Comparison of ENCODE assay signal across 17 mouse cellular contexts in genomic region chr5:20843405-20843804, GRCm38 (mm10).
"Had no signal": no experiment of that assay in that cellular context is flagged by ENCODE, and none has a peak within 500 bp of the region (broad histone marks: within the 10 kb centered on the region; RNA-seq: fewer than 3 reads in every experiment).

No protein-coding gene starts in this region.

- H3K9ac ChIP-seq: lung, embryonic 15.5 days; midbrain, embryonic 13.5 days; midbrain, embryonic 15.5 days; neural tube, embryonic 12.5 days; stomach, embryonic 15.5 days had no signal

- H3K4me2 ChIP-seq: lung, embryonic 15.5 days; midbrain, embryonic 11.5 days; midbrain, embryonic 13.5 days; midbrain, embryonic 15.5 days; neural tube, embryonic 12.5 days; stomach, embryonic 15.5 days had no signal

- H3K36me3 ChIP-seq: lung, embryonic 15.5 days; midbrain, embryonic 13.5 days; midbrain, embryonic 15.5 days; neural tube, embryonic 12.5 days; stomach, embryonic 15.5 days had no signal

- H3K4me3 ChIP-seq: lung, embryonic 15.5 days; megakaryocyte, embryonic 14.5 days; midbrain, embryonic 13.5 days; midbrain, embryonic 15.5 days; neural tube, embryonic 12.5 days; stomach, embryonic 15.5 days had no signal

- ATAC-seq: lung, postnatal 0 days; midbrain, embryonic 13.5 days; midbrain, embryonic 15.5 days had no signal

- H3K9me3 ChIP-seq: lung, embryonic 15.5 days; megakaryocyte, embryonic 14.5 days; midbrain, embryonic 13.5 days; midbrain, embryonic 15.5 days; neural tube, embryonic 12.5 days; stomach, embryonic 15.5 days had no signal

- H3K27ac ChIP-seq: lung, embryonic 15.5 days; macrophage; midbrain, embryonic 13.5 days; midbrain, embryonic 15.5 days; neural tube, embryonic 12.5 days; stomach, embryonic 15.5 days; stomach, postnatal 0 days had no signal

- H3K27me3 ChIP-seq: lung, embryonic 15.5 days; megakaryocyte, embryonic 14.5 days; midbrain, embryonic 13.5 days; midbrain, embryonic 15.5 days; neural tube, embryonic 12.5 days; stomach, embryonic 15.5 days had no signal

- DNase-seq: lung, adult 2 months; lung, postnatal 14 days; lung, postnatal 36 days; right cerebral cortex, postnatal 14 days; thymus, adult 2 months; thymus, postnatal 25 days; thymus, postnatal 4 days had no signal

- H3K4me1 ChIP-seq: lung, embryonic 15.5 days; midbrain, embryonic 13.5 days; midbrain, embryonic 15.5 days; neural tube, embryonic 12.5 days; stomach, embryonic 15.5 days had no signal
